Mouse (Mus musculus) lung, postnatal 0 days (tissue): ENCODE measurements at regions not wholly inside any gene's neighbourhood (a gene's known extent, or its start where the extent isn't known, plus 50 kb on each side); places are given as distances from the start of the nearest gene placed in this dataset.

Source experiments
- CTCF ChIP-seq: IDR thresholded peaks from 2 replicates; pipeline ENCODE4 v1.5.1; 2016; ENCODE audit warnings: antibody characterized with exemption, mild to moderate bottlenecking
- EP300 ChIP-seq: IDR thresholded peaks from 2 replicates; pipeline ENCODE4 v1.6.1; 2016; ENCODE audit warnings: antibody characterized with exemption, mild to moderate bottlenecking, control low read depth

DNA sequence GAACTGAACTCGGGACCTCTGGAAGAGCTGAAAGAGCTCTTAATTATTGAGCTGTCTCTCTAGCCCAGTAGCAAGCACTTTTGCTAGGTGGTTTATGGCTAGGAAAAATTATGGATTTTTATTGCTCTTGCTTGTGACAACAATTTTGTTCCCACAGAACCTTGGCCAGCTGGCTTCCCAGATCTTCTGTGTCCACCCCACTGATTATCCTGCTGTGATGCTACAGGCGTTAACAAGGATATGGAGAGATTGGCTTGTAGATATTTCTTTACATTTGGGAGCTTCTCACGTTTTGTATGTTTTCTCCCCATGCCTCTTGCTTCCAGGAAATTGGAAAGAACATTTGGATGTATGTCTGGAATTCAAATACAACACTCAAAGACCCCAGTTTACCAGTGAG is 1008.6 kb downstream of the Synb start:
- no peak for TF ChIP-seq CTCF
- TF ChIP-seq EP300 = no peak
